Mouse (Mus musculus): ENCODE data around the gene Tpbpb. TPM values are rescaled to one million over a fixed set of nuclear protein-coding genes. Genes with fewer than 3 reads are reported as not detected.
"Not testable (repeated sequence)": the region's sequence is repeated elsewhere in the genome, so short reads cannot be mapped to it uniquely, and the experiment has no call there.

The Tpbpb gene
- polyA plus RNA-seq (2015; fragmentation: Nextera tagmentation; extraction: Ambion mirVana), result not detected in 2 replicates

GRCm38 (mm10) chr13:60904780-60905179, at the start of gene Tpbpb:
Gene Tpbpb, minus strand, starts transcription at chr13:60904880.
- 83% methylated on average over 2 of the region's 2 CpGs for WGBS
- not testable (repeated sequence) for H3K27me3 ChIP-seq (ENCODE audit: control insufficient read depth, insufficient read depth, low read depth, low read length); H3K4me3 ChIP-seq (ENCODE audit: low read depth, low read length); H3K9ac ChIP-seq (ENCODE audit: low read depth, low read length); H3K36me3 ChIP-seq (ENCODE audit: control insufficient read depth, insufficient read depth, low read length); ATAC-seq; H3K4me2 ChIP-seq (ENCODE audit: low read length); H3K9me3 ChIP-seq (replicated peaks; ENCODE audit: control insufficient read depth, low read length, poor library complexity, severe bottlenecking); H3K4me1 ChIP-seq (ENCODE audit: control insufficient read depth, insufficient read depth, low read length); H3K27ac ChIP-seq (ENCODE audit: low read length)

- not testable (repeated sequence) for H3K27me3 ChIP-seq (ENCODE audit: control insufficient read depth, insufficient read depth, low read depth, low read length); H3K4me1 ChIP-seq (ENCODE audit: control insufficient read depth, insufficient read depth, low read length); H3K4me2 ChIP-seq (ENCODE audit: low read length); H3K36me3 ChIP-seq (ENCODE audit: control insufficient read depth, insufficient read depth, low read length); H3K4me3 ChIP-seq (ENCODE audit: low read depth, low read length); H3K27ac ChIP-seq (ENCODE audit: low read length); H3K9ac ChIP-seq (ENCODE audit: low read depth, low read length); ATAC-seq; H3K9me3 ChIP-seq (replicated peaks; ENCODE audit: control insufficient read depth, low read length, poor library complexity, severe bottlenecking)
- WGBS, result 79% methylated on average over 3 of the region's 3 CpGs
Observed at GRCm38 (mm10) chr13:60941884-60942283, 37.2 kb upstream of the Tpbpb start, which contains the start of gene Tpbpa. Gene Tpbpa, minus strand, starts transcription at chr13:60941984.

- H3K27ac ChIP-seq (ENCODE audit: low read length), result no peak within 1 kb of the TSS
- H3K4me1 ChIP-seq (ENCODE audit: control insufficient read depth, insufficient read depth, low read length), result no peaks in the 10 kb centered on the region
- no peaks in the 10 kb centered on the region for H3K27me3 ChIP-seq (ENCODE audit: control insufficient read depth, insufficient read depth, low read depth, low read length)
- WGBS, result 66% methylated on average over 5 of the region's 5 CpGs
- no peaks in the 10 kb centered on the region for H3K36me3 ChIP-seq (ENCODE audit: control insufficient read depth, insufficient read depth, low read length)
- H3K9me3 ChIP-seq (replicated peaks; ENCODE audit: control insufficient read depth, low read length, poor library complexity, severe bottlenecking), result peaks cover 4% of the 10 kb centered on the region; the same call in 1 of the 2 replicates
- no peak within 1 kb of the TSS for H3K4me2 ChIP-seq (ENCODE audit: low read length)
- no peak within 1 kb of the TSS for H3K9ac ChIP-seq (ENCODE audit: low read depth, low read length)
- H3K4me3 ChIP-seq (ENCODE audit: low read depth, low read length), result no peak within 1 kb of the TSS
- no peak for ATAC-seq
Observed at GRCm38 (mm10) chr13:60936500-60936901, 31.8 kb upstream of the Tpbpb start, which contains the start of the genes Gm49391 and Ctla2a. Gene Gm49391, minus strand, starts transcription at chr13:60936571. Gene Ctla2a, minus strand, starts transcription at chr13:60936625.

GRCm38 (mm10) chr13:60935490-60935889, 30.8 kb upstream of the Tpbpb start, which contains the start of gene Gm49393:
Gene Gm49393, minus strand, starts transcription at chr13:60935590.
- H3K9me3 ChIP-seq (replicated peaks; ENCODE audit: control insufficient read depth, low read length, poor library complexity, severe bottlenecking); H3K4me2 ChIP-seq (ENCODE audit: low read length); H3K27ac ChIP-seq (ENCODE audit: low read length); H3K4me3 ChIP-seq (ENCODE audit: low read depth, low read length); H3K9ac ChIP-seq (ENCODE audit: low read depth, low read length); ATAC-seq; H3K27me3 ChIP-seq (ENCODE audit: control insufficient read depth, insufficient read depth, low read depth, low read length); H3K36me3 ChIP-seq (ENCODE audit: control insufficient read depth, insufficient read depth, low read length); H3K4me1 ChIP-seq (ENCODE audit: control insufficient read depth, insufficient read depth, low read length): not testable (repeated sequence)
- WGBS, result 55% methylated on average over 2 of the region's 2 CpGs

- H3K4me2 ChIP-seq (ENCODE audit: low read length), result no peak within 1 kb of the TSS
- H3K27me3 ChIP-seq (ENCODE audit: control insufficient read depth, insufficient read depth, low read depth, low read length), result no peaks in the 10 kb centered on the region
- H3K4me3 ChIP-seq (ENCODE audit: low read depth, low read length), result no peak within 1 kb of the TSS
- ATAC-seq, result no peak
- H3K9me3 ChIP-seq (replicated peaks; ENCODE audit: control insufficient read depth, low read length, poor library complexity, severe bottlenecking), result no peaks in the 10 kb centered on the region; the same call in 1 of the 2 replicates
- no peaks in the 10 kb centered on the region for H3K36me3 ChIP-seq (ENCODE audit: control insufficient read depth, insufficient read depth, low read length)
- WGBS, result 93% methylated on average over 3 of the region's 3 CpGs
- H3K4me1 ChIP-seq (ENCODE audit: control insufficient read depth, insufficient read depth, low read length), result no peaks in the 10 kb centered on the region
- H3K27ac ChIP-seq (ENCODE audit: low read length), result no peak within 1 kb of the TSS
- H3K9ac ChIP-seq (ENCODE audit: low read depth, low read length), result no peak within 1 kb of the TSS
Observed at GRCm38 (mm10) chr13:60897328-60897727, 7.4 kb downstream of the Tpbpb start, which contains the start of gene Ctla2b. Gene Ctla2b, minus strand, starts transcription at chr13:60897447.

- WGBS, result 86% methylated on average over 7 of the region's 8 CpGs
Observed at GRCm38 (mm10) chr13:60896794-60897193, 7.9 kb downstream of the Tpbpb start, which contains the start of gene Gm49392. Gene Gm49392, minus strand, starts transcription at chr13:60896894.

GRCm38 (mm10) chr13:60895406-60896160, 9.1 kb downstream of the Tpbpb start:
- Histone ChIP-seq H3K27ac (ENCODE audit: low read length) (no peak overlapping the region), H3K9ac (ENCODE audit: low read depth, low read length) (no peak overlapping the region), H3K4me2 (ENCODE audit: low read length) (no peak overlapping the region), H3K27me3 (ENCODE audit: control insufficient read depth, insufficient read depth, low read depth, low read length) (no peaks in the 10 kb centered on the region), H3K4me1 (ENCODE audit: control insufficient read depth, insufficient read depth, low read length) (no peaks in the 10 kb centered on the region), H3K4me3 (ENCODE audit: low read depth, low read length) (no peak overlapping the region), H3K36me3 (ENCODE audit: control insufficient read depth, insufficient read depth, low read length) (no peaks in the 10 kb centered on the region), H3K9me3 (replicated peaks; ENCODE audit: control insufficient read depth, low read length, poor library complexity, severe bottlenecking) (no peaks in the 10 kb centered on the region)
- no peak for ATAC-seq

More at GRCm38 (mm10) chr13:60896794-60897193, 7.9 kb downstream of the Tpbpb start, which contains the start of gene Gm49392:
- not testable (repeated sequence) for H3K36me3 ChIP-seq (ENCODE audit: control insufficient read depth, insufficient read depth, low read length); H3K4me1 ChIP-seq (ENCODE audit: control insufficient read depth, insufficient read depth, low read length); H3K4me3 ChIP-seq (ENCODE audit: low read depth, low read length); H3K9ac ChIP-seq (ENCODE audit: low read depth, low read length); H3K27me3 ChIP-seq (ENCODE audit: control insufficient read depth, insufficient read depth, low read depth, low read length); ATAC-seq; H3K9me3 ChIP-seq (replicated peaks; ENCODE audit: control insufficient read depth, low read length, poor library complexity, severe bottlenecking); H3K4me2 ChIP-seq (ENCODE audit: low read length); H3K27ac ChIP-seq (ENCODE audit: low read length)

- Histone ChIP-seq H3K27ac (ENCODE audit: low read length) (no peak overlapping the region), H3K4me2 (ENCODE audit: low read length) (no peak overlapping the region), H3K27me3 (ENCODE audit: control insufficient read depth, insufficient read depth, low read depth, low read length) (no peaks in the 10 kb centered on the region), H3K36me3 (ENCODE audit: control insufficient read depth, insufficient read depth, low read length) (no peaks in the 10 kb centered on the region), H3K4me1 (ENCODE audit: control insufficient read depth, insufficient read depth, low read length) (no peaks in the 10 kb centered on the region), H3K4me3 (ENCODE audit: low read depth, low read length) (no peak overlapping the region), H3K9ac (ENCODE audit: low read depth, low read length) (no peak overlapping the region), H3K9me3 (replicated peaks; ENCODE audit: control insufficient read depth, low read length, poor library complexity, severe bottlenecking) (no peaks in the 10 kb centered on the region)
- no peak for ATAC-seq
- 84% methylated on average over 1 of the region's 1 CpGs for WGBS
Observed at GRCm38 (mm10) chr13:60892301-60892700, 12.4 kb downstream of the Tpbpb start.

- no peak for ATAC-seq
- no peak within 1 kb of the TSS for H3K9ac ChIP-seq (ENCODE audit: low read depth, low read length)
- H3K4me3 ChIP-seq (ENCODE audit: low read depth, low read length), result no peak within 1 kb of the TSS
- WGBS, result 83% methylated on average over 1 of the region's 1 CpGs
- no peaks in the 10 kb centered on the region for H3K36me3 ChIP-seq (ENCODE audit: control insufficient read depth, insufficient read depth, low read length)
- no peaks in the 10 kb centered on the region for H3K4me1 ChIP-seq (ENCODE audit: control insufficient read depth, insufficient read depth, low read length)
- no peak within 1 kb of the TSS for H3K4me2 ChIP-seq (ENCODE audit: low read length)
- H3K9me3 ChIP-seq (replicated peaks; ENCODE audit: control insufficient read depth, low read length, poor library complexity, severe bottlenecking), result no peaks in the 10 kb centered on the region
- H3K27me3 ChIP-seq (ENCODE audit: control insufficient read depth, insufficient read depth, low read depth, low read length), result no peaks in the 10 kb centered on the region
- no peak within 1 kb of the TSS for H3K27ac ChIP-seq (ENCODE audit: low read length)
Observed at GRCm38 (mm10) chr13:60864281-60864680, 40.4 kb downstream of the Tpbpb start, which contains the start of gene 4930486L24Rik. Gene 4930486L24Rik, minus strand, starts transcription at chr13:60864475.
